Comparison of ENCODE assay signal across 15 mouse cellular contexts in the genomic region with DNA sequence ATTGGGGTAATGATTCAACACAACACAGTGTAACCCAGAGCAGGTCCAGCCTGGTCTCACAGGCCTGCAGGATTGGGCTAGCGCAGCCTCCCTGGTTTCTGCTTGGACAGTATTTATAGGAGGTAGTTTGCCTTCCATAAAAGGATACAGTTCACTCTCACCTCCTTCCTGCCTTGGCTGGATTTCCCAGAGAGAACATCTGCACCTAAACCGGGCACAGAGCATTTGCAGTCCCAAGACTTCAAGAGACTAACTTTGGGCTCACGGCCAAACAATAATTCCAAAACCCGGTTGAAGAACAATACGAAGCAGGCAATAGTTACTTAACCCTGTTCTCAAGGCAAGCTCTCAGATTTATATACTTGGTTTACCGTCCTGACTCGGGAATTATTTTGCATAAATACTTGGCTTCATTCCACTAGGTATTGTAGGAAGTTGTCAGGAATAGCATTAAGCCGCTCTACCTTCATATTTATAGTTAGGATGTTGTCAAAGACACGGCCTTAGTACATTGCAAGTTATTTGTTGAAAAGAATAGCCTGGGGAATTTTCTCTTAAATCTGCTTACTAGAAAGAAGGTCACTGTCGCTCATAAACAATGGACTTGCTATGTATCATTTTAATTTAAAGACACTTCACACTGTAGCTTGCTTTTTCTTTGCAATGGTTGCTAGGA. TPM values are rescaled to one million over a fixed set of nuclear protein-coding genes. Genes with fewer than 3 reads are reported as not detected.
DNase-seq lines count a peak whose midpoint lies in the region; ATAC-seq and TF ChIP-seq lines count a peak whose summit lies in the region.
"Had no signal": no experiment of that assay in that cellular context is flagged by ENCODE, and none has a peak within 500 bp of the region (broad histone marks: within the 10 kb centered on the region; RNA-seq: fewer than 3 reads in every experiment).

No protein-coding gene starts in this region.

- ATAC-seq in frontal cortex, adult (ENCODE audit: low TSS enrichment) = peak; percentile 53
- ATAC-seq: Patski had no signal

- no peak overlapping the region for H3K4me3 ChIP-seq in left cerebral cortex, adult 2 months

- no peak for TF ChIP-seq CTCF in left cerebral cortex, adult 2 months (IDR thresholded peaks at IDR 0.05)

- intact Hi-C loops in left cerebral cortex, adult 2 months (cut with DNase I) = loop anchor here (5.0 kb wide), 3 partner anchors 59 to 134 kb away; no protein-coding TSS in a partner anchor
- intact Hi-C loops in left cerebral cortex, postnatal 4 days (cut with DNase I) = loop anchor here (10.0 kb wide), 1 partner anchor 62 kb away; no protein-coding TSS in a partner anchor
- intact Hi-C loops in heart, postnatal 14 days (cut with DNase I) = no loop called here

- DNase-seq in frontal cortex, postnatal 10 days (ENCODE audit: low spot score in 2 of 2) = no peak
- no peak for DNase-seq in left cerebral cortex, adult 2 months (ENCODE audit: extremely low spot score in 1 of 2, low spot score in 2 of 2)
- no peak for DNase-seq in left cerebral cortex, postnatal 4 days
- DNase-seq in brain, adult 2 months (ENCODE audit: low read depth, low spot score) = peak; percentile 73
- peak; percentile 15 to 30 for DNase-seq in heart, postnatal 14 days
- no peak for DNase-seq in thymus, postnatal 0 days (ENCODE audit: low spot score)
- no peak for DNase-seq in cerebellum, postnatal 36 days
- DNase-seq: cerebellum, adult 9-11 months; gastrocnemius, postnatal 25 days; kidney, adult 18-20 months had no signal

- H3K27ac ChIP-seq in left cerebral cortex, adult 2 months = peak overlapping the region; percentile 87

RNA-seq across cellular contexts. Expression of gene Gpa33, which starts 53.1 kb away (rescaled TPM):
- not detected for total RNA-seq in left cerebral cortex, adult 2 months (2021)
- not detected for total RNA-seq in left cerebral cortex, postnatal 4 days (2021)
- not detected for total RNA-seq in heart, postnatal 14 days (2021)
- polyA plus RNA-seq in thymus, postnatal 0 days (2015; fragmentation: Nextera tagmentation; extraction: Ambion mirVana) = 0.31 and 0.44 TPM in 2 replicates
- total RNA-seq: gastrocnemius, postnatal 25 days; left cerebral cortex, adult 8-10 months had no signal
- polyA plus RNA-seq: Patski had no signal

RNA-seq across cellular contexts. Expression of gene Dusp27, which starts 55.4 kb away (rescaled TPM):
- under 1 TPM; 0.12 to 0.16 TPM for total RNA-seq in left cerebral cortex, adult 2 months (2021)
- total RNA-seq in left cerebral cortex, postnatal 4 days (2021) = under 1 TPM; 0.62 to 0.85 TPM
- total RNA-seq in heart, postnatal 14 days (2021) = 10 to 100 TPM; 44.1 to 44.9 TPM
- polyA plus RNA-seq in thymus, postnatal 0 days (2015; fragmentation: Nextera tagmentation; extraction: Ambion mirVana) = 0.14 and 0.15 TPM in 2 replicates
- polyA plus RNA-seq: Patski had no signal

RNA-seq across cellular contexts. Expression of gene Mael, which starts 55.5 kb away (rescaled TPM):
- not detected for total RNA-seq in left cerebral cortex, adult 2 months (2021)
- total RNA-seq in left cerebral cortex, postnatal 4 days (2021) = under 1 TPM in 1 of 2 experiments, not detected in 1; 0.24 TPM
- total RNA-seq in heart, postnatal 14 days (2021) = not detected
- not detected in 2 replicates for polyA plus RNA-seq in thymus, postnatal 0 days (2015; fragmentation: Nextera tagmentation; extraction: Ambion mirVana)
- total RNA-seq: adrenal gland, postnatal 4 days; gastrocnemius, postnatal 25 days; left cerebral cortex, adult 8-10 months had no signal
- polyA plus RNA-seq: liver, embryonic 16.5 days; Patski had no signal

Comparison
In these comparisons a context has a peak if more than half of its experiments do, and no peak if none do; other contexts are left out.
1. DNase-seq: peak in brain, adult 2 months (single experiment) and heart, postnatal 14 days (2 of 2); none in frontal cortex, postnatal 10 days (0 of 2), left cerebral cortex, adult 2 months (0 of 2), left cerebral cortex, postnatal 4 days (single experiment), thymus, postnatal 0 days (single experiment) and cerebellum, postnatal 36 days (0 of 2).
2. RNA of gene Dusp27, which starts 55.4 kb away (total RNA-seq): 44.1 to 44.9 TPM in heart, postnatal 14 days; 0.62 to 0.85 TPM in left cerebral cortex, postnatal 4 days and 0.12 to 0.16 TPM in left cerebral cortex, adult 2 months; every median in the first group is over 10 times any median in the second.